Mouse (Mus musculus): ENCODE measurements around the gene Sez6.
A peak's percentile ranks its signal among the peaks of the same experiment; 100 is the strongest.

The Sez6 gene

DNA sequence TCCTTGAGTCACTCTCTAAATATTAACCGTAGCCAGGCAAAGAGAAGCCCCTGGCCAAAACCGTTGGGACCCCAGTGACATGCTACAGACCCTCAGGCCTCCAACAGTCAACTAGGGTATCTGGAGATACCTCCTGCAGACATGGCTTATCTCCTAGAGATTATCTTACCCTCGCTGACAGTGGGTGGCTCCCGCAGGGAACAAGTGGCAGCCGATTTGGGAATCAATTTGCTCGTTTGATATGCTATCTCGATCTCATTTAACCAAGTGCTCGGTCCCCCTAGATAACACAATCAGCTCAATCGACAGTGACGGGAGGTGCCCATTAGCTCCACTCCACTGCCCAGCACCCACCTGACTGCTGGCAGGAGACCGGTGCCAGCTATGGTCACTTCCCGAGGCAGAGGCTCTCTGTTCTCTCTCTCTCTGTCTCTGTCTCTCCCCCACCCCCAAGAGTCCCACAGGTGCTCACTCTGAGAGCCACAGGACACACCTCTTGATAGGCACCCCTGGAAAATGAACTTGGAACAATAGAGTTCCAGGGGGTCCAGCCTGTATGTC lies 19.6 kb downstream of the Sez6 start:
- DNase-seq (ENCODE audit: low spot score in 2 of 2): no peak

DNA sequence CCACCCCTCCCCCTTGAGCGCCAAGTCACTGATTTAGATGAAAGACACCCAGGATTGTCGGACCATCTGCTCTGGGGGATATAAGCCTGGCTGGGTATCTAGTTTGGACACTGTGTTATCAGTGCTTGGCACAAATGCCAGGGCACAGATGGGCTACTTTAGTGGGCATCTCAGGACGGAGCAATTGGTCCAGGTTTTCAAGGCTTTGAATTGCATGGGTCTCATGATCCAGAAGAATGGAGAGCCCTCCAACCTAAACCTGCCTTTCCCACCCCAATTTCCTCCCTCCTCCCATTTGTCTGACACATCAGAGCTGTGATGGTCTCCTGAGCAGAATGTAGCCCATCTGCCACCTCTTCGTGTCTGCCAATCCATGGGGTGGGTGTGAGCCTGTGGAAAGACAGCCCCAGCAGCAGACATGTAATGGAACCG lies 20.2 kb downstream of the Sez6 start:
- DNase-seq (ENCODE audit: low spot score in 2 of 2): no peak

DNA sequence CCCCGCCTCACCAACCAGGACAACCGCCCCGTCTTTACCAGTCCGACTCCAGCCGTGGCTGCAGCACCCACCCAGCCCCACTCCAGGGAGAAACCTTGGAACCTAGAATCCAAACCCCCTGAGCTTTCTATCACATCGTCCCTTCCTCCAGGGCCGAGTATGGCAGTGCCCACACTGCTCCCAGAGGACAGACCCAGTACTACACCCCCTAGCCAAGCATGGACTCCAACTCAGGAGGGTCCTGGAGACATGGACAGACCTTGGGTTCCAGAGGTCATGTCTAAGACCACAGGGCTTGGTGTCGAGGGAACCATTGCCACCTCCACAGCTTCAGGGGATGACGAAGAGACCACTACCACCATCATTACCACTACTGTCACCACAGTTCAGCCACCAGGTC lies 23.1 kb downstream of the Sez6 start:
- no peak for DNase-seq (ENCODE audit: low spot score in 2 of 2)

DNA sequence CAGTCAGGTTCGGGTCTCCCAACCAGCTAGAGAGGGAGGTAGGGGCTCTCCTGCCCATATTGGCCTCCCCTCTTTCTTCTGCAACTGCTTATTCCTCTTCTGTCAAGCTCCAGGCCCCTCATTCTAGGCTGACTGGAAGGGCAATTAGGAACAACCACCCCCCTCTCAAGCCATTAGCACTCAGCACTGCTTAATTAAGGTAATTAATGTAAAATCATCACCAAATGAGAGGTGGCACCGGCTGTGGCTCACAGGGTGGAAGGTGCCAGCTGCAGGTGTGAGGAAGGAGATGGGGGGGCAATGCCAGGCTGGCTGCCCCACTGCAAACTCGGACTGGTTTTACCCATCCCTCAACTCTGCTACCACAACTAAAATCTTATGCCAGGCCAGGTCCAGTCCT lies 25.8 kb downstream of the Sez6 start:
- no peak for DNase-seq (ENCODE audit: low spot score in 2 of 2)

DNA sequence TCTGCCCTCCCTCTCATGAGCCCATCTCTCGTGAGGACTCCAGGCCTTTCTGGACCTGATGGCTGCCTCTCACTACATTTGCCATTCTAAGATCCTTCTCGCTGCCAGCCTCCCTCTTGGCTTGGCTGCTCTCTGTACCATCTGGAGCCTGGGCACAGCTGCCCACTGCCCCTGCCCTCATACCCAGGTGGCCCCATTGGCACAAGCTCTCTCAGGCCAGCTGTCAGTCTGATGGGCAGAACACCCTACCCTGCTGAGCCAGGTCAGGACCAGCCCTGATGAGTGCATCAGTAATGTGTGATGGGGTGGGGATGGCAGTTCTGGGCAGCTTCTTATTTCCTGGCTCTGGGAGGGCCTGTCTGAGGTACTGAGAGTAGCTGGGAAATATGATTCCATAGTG lies 27.7 kb downstream of the Sez6 start:
- DNase-seq (ENCODE audit: low spot score in 2 of 2): no peak

DNA sequence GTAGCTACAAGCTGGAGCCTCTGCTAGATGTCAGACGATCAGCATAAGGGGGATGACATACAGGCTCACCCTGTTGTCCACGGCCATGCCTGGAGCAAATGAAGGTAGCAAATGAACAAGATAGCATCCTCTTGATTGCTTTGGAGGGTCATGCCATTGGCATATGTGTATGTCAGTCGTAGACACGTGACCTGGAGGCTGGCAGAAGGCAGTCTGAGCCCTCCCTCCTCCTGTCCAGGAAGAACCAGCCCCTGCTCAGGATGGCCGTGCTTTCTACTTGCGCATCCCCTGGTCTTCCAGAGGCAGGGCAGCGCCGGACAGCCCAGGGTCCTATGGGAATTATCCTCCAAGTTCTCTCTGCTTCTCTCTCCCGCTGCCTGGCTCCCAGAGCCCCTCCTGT lies 28.3 kb downstream of the Sez6 start:
- no peak for DNase-seq (ENCODE audit: low spot score in 2 of 2)

DNA sequence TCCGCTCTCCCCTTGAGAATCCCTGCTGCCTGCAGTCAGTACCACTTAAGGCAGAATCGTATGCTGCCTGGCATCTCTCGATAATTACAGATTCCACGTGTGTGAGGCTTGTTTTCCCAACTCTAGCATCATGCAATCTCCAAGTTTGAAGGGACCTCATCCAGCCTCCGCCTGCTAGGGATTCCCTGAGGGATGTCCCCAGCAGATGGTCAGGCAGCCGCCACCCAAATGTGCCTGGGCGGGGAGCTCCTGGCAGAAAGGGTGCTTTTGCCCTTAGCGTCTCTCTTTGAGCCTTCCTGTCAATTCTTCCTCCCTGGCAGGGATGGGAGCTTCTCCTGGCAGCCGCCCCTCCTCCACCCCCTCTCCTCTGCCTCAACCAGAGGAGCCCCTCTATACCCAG lies 29.6 kb downstream of the Sez6 start:
- DNase-seq (ENCODE audit: low spot score in 2 of 2): no peak

DNA sequence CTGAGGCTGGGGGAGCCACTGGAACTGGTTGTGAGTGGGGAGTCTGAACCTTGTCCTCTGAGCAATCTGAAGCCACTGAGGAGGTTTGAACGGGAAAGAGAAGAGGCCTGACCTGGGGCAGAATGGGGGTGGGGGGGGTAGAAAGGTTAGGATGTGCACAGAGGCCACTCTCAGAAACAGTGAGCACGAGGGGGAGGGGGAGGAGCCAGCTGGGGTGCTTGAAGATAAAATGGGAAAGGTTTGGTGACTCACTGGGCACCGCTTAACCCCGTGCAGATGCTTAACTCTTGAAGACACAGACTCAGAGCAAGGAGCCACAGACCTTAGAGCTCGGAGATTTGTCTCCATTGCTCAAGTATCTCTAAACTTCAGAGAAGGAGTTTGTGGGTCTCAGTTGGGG lies 30.3 kb downstream of the Sez6 start:
- DNase-seq (ENCODE audit: low spot score in 2 of 2): no peak

DNA sequence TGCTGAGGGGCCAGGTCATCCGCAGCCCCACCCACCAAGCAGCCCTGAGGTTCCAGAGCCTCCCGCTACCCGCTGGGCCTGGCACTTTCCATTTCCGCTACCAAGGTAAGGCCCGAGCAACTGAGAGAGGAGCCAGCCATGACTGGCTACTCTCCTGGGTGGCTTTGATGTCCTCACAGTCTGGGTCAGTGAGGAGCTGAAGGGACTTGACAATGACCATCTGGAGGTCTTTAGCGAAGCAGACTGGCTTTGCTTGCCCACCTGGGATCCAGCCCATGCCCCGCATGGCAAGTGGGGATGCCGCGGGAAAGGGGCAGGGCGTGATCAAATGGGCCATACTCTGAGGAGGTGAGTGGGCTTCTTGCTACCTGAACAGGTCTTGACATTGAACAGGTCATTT lies 32.3 kb downstream of the Sez6 start:
- DNase-seq (ENCODE audit: low spot score in 2 of 2): no peak

DNA sequence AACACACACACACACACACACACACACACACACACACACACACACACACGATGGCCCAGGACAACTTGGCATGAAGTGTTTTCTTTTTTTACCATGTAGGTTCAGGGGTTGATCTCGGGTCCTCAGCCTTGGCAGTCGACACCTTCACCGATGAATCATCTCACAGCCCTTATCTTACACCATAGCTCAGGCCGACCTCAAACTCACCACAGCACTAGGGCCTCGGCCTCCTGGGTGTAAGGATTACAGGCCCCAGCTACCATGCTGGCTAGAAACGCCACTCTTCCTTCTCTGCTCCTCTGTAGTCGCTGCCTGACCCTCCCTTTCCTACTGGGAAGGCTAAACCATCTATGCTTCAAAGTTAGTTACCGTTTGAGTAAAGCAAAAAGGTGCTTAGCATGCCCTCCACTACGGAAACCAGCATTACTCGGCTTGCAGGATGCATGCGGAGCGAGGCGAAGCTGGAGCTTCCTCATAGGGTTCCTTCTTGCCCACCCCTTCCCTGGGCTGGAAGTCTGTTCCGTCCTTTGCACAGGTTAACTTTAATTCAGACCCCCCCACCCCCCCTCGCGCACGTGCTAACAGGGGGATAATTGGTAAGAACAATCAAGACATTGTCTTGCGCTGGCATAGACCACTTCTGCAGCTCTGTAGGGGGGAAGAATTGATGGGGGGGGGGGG lies 34.0 kb downstream of the Sez6 start:
- no peak for DNase-seq (ENCODE audit: low spot score in 2 of 2)

DNA sequence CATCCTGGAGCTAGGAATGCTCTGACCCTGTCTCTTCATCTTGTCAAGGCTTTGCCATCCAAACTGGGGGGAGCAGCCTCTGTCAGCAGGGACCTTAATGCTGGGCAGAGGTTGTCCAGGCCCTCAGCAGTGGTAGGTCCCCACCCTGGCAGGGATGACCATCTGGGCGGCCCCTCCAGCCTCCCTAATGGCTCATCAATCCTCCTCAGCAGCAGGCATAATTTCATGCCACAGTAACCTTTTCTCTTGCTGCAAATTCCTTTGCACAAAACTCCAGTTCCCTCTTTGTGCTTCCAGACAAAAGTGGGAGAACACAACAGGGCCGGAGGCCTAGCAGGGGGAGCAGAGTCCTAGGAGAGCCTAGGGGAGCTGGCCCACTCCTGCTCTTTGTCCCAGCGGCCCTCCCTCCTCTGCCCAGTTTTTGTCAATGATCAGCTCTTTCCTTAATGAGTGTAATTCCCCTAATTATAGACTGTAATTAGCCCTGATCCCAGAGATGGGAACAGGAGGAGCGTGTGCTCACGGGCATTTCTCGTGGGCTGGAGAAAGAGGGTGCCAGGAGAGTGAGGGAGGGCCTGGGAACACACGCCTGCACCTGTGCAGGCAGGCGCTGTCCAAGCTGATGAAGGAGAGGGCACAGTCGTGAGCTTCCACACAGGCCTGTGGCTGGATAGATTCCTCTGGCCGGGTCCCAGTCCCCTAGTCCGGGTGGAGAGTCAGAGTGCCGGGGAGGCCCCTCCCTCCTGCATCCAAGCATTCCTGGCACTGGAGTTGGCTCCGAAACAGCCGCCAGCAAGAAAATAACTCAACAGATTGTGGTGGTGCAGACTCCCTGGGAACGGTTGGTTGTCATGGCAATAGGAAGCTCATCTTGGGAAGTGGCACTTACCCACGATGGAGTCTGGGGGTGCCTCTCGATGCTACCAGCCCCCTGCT lies 34.8 kb downstream of the Sez6 start:
- no peak for DNase-seq (ENCODE audit: low spot score in 2 of 2)

DNA sequence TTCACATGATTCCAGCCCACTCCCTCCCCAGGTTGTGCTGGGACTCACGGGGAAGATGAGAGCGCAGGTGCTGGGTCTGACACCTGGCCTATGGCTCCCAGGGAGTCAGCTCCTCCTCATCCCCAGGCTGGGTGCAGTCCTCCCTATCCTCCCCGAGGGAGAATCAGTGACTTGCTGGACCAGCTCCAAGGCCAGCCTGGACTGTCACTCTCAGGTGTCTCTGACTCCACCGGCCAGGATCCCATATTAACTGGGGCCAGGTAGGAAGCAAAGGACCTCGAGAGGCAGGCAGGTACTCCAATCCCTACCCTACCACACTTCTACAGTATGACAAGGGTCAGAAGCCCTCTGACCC lies 35.4 kb downstream of the Sez6 start:
- DNase-seq (ENCODE audit: low spot score in 2 of 2): no peak

DNA sequence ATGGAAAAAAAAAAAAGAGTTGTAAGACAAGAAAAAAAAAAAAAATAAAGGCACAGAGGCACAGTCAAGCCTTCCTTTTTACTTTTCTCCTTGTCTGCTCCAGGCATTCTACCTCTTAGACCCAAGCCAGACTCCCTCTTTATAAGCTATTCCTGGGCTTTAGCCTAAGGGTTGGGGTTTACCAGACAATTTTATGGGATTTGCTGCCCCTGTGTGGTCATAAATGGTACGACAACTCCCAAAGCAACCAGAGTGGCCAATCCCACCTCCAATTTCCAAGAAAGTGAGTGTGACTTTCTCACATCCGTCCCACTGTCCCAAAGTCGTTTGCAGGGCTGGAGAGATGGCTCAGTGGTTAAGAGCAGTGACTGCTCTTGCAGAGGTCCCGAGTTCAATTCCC lies 36.5 kb downstream of the Sez6 start:
- peak; percentile 41 to 69 for DNase-seq (ENCODE audit: low spot score in 2 of 2)

DNA sequence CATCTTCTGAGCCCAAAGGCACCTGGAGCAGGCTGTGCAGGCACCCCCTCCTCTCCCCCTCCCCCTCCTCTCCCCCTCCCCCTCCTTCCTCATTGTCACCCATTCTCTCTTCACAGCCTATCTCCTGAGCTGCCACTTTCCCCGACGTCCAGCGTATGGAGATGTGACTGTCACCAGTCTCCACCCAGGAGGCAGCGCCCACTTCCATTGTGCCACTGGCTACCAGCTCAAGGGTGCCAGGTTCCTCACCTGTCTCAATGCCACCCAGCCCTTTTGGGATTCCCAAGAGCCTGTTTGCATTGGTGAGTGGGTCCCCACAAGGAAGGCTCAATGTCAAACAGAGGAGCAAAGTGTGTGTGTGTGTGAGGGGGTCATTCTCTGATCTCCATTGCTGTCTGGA lies 38.2 kb downstream of the Sez6 start:
- no peak for DNase-seq (ENCODE audit: low spot score in 2 of 2)

DNA sequence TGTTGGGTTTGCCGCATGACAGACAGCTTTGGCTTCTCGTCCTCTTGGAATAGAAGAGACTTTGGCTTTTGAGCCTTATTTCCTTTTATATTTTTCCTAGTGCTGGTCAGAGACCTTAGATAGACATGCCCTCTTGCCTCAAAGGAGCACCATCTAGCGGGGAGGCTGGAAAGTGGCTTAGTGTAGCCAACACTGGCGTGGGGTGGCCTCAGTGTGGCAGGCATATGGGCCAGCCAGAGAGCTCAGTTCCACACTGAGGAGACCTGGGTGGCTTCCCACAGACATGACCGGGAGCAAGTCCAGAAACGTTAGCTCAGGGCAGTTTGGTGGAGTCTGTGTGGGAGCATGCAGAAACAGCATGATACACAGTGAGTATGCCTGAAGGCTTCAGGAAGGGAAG lies 40.1 kb downstream of the Sez6 start:
- no peak for DNase-seq (ENCODE audit: low spot score in 2 of 2)

DNA sequence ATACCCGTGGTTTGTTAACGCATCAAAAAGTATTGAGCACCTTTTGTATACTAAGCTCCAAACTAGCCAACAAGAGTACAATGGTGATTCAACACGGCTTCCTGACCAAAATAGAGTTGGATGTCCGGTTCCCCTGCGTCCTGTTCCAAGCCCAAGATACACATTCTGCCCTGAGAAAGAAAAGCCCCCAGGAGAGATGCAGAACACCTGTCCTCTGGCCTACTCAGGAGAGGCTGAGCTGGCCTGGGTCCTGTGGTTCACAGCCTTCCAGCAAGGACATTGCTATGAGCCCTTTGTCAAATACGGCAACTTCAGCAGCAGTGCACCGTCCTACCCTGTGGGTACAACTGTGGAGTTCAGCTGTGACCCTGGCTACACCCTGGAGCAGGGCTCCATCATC lies 42.9 kb downstream of the Sez6 start:
- no peak for DNase-seq (ENCODE audit: low spot score in 2 of 2)

DNA sequence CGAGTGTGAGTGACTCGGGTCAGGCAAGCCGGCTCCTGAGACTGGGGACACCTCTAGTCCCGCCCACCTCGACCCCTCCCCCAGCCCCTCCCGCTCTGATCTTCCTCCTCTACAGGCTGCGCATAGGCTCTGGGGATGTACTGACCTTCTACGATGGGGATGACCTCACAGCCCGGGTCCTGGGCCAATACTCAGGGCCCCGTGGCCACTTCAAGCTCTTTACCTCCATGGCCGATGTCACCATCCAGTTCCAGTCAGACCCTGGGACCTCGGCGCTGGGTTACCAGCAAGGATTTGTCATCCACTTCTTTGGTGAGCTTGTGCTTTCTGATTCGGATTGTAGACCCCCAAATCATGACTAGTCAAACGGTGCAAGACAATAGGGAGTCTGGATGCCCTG lies 43.7 kb downstream of the Sez6 start:
- DNase-seq (ENCODE audit: low spot score in 2 of 2): no peak

DNA sequence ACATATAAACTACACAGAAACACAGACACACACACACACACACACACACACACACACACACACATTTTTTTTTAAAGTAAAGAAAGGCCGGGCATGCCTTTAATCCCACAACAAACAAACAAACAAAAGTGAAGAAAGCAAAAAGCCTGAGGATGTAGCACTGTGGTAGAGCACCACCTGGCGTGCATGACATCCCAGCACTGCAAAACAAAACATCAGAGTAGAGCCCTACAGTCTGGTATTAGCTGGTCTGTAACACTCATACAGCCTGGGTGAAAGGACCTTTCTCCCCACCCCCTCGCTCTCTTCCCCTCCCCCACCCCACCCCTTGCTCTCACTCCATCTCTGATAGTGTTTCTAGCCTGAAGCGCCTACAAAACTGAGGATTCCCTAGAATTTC lies 45.3 kb downstream of the Sez6 start:
- no peak for DNase-seq (ENCODE audit: low spot score in 2 of 2)

DNA sequence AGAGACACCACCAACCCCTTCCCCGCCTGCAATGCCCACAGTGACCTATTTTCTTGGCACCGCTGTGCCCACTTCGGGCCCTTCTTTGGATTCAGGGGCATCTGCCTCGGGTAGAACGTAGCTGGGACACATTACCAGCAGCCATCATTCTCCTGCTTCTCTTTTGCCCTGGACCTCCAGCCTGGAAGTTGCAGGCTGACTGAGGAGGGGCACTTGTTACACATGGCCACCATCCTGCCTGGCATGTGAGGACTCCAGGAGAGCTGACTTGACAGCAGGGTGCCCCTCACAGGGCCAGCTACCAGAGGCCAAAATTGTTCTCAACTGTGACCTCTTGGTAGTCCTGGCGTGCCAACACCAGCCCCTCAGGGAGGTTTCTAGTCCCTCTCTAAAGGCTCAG lies 47.6 kb downstream of the Sez6 start:
- no peak for DNase-seq (ENCODE audit: low spot score in 2 of 2)

DNA sequence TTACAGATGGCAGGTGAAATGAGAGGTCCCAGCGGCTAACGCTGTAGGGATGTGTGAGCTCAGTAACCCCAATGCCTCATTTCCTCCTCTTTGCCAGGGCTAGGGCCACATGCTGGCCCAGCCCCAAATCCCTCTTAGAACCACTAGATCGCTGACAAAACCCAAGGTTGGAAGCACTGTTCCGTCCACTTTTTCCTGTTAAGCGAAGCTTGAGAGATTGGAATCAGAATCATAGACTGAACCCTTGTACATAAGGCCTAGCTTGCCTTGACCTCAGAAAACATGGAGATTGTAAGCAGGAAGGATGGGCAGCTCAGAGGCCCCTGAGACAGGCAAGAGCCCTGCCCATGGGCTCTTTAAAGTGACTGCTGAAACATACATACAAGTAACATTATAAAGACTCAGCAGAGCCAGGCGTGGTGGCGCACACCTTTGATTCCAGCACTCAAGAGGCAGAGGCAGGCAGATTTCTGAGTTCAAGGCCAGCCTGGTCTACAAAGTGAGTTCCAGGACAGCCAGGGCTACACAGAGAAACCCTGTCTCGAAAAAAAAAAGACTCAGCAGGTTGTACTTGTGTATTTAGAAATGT lies 48.7 kb downstream of the Sez6 start:
- DNase-seq (ENCODE audit: low spot score in 2 of 2): no peak

DNA sequence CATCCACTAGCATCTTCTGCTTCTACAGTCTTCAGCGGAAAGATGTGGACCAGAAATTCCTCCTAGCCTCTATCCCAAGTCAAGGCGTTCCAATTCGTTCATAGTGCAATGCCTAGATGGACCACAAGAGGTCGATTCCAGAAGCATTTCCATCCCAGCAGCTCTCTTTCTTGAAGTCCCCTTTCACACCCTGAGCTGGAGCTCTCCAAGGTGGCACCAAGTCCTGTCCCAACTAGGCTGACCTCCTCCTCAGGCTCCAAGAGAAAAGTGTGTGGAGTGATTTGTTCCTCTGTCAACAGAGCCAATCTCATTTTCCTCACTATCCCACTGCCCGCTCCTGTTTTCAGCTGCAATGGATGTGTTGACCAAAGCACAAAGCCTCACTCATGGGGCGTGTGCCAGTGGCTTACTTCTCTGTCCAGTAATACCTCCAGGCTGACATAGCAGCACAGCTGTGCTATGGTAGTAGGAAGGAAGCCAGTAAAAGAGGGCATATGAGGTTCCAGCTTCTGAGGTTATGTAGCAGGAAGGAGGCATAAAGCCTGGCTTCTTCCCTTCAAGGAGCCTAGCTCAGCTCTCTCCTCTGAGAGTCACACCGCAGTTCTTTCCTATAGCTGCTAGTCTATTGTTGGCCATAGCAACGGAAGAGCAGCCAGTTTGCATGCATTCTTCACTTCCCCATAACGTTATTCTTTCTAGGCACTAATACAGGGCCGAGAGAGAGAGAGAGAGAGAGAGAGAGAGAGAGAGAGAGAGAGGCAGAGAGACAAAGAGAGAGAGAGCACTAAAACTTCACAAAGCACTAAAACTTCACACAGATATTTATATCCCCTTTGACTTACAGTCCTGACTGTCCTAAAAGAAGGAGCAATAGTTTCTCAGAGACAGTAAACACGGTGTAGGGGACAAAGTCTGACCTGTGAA lies 49.9 kb downstream of the Sez6 start:
- DNase-seq (ENCODE audit: low spot score in 2 of 2): no peak
